Mouse (Mus musculus): ENCODE measurements at regions not wholly inside any gene's neighbourhood (a gene's known extent, or its start where the extent isn't known, plus 50 kb on each side); places are given as distances from the start of the nearest gene placed in this dataset.

GRCm38 (mm10) chr3:154402081-154402480, 71.6 kb upstream of the Lhx8 start:
- no peak for TF ChIP-seq FLI1 (IDR thresholded peaks at IDR 0.05; ENCODE audit: low read length)
- no peak for TF ChIP-seq GATA1 (IDR thresholded peaks at IDR 0.05; ENCODE audit: borderline replicate concordance, low read length)
- Histone ChIP-seq H3K27me3 (replicated peaks) (no peaks in the 10 kb centered on the region), H3K4me3 (replicated peaks) (no peak overlapping the region), H3K9me3 (peaks cover 6% of the 10 kb centered on the region), H3K4me1 (no peaks in the 10 kb centered on the region), H3K36me3 (replicated peaks; ENCODE audit: low read length) (no peaks in the 10 kb centered on the region)

GRCm38 (mm10) chr3:154393626-154394025, 63.2 kb upstream of the Lhx8 start:
- no peak overlapping the region for H3K4me3 ChIP-seq (replicated peaks)
- H3K4me1 ChIP-seq, result no peaks in the 10 kb centered on the region
- H3K36me3 ChIP-seq (replicated peaks; ENCODE audit: low read length), result no peaks in the 10 kb centered on the region
- TF ChIP-seq GATA1 (IDR thresholded peaks at IDR 0.05; ENCODE audit: borderline replicate concordance, low read length), result no peak
- no peak for TF ChIP-seq FLI1 (IDR thresholded peaks at IDR 0.05; ENCODE audit: low read length)
- H3K27me3 ChIP-seq (replicated peaks), result no peaks in the 10 kb centered on the region
- H3K9me3 ChIP-seq, result no peaks in the 10 kb centered on the region

GRCm38 (mm10) chr3:154391629-154392028, 61.2 kb upstream of the Lhx8 start:
- Histone ChIP-seq H3K9me3 (no peaks in the 10 kb centered on the region), H3K27me3 (replicated peaks) (no peaks in the 10 kb centered on the region), H3K4me1 (no peaks in the 10 kb centered on the region), H3K4me3 (replicated peaks) (no peak overlapping the region), H3K36me3 (replicated peaks; ENCODE audit: low read length) (no peaks in the 10 kb centered on the region)
- no peak for TF ChIP-seq FLI1 (IDR thresholded peaks at IDR 0.05; ENCODE audit: low read length)
- TF ChIP-seq GATA1 (IDR thresholded peaks at IDR 0.05; ENCODE audit: borderline replicate concordance, low read length), result no peak

- Histone ChIP-seq H3K9me3 (no peaks in the 10 kb centered on the region), H3K27me3 (replicated peaks) (no peaks in the 10 kb centered on the region), H3K4me3 (replicated peaks) (no peak overlapping the region), H3K4me1 (no peaks in the 10 kb centered on the region), H3K36me3 (replicated peaks; ENCODE audit: low read length) (no peaks in the 10 kb centered on the region)
- no peak for TF ChIP-seq FLI1 (IDR thresholded peaks at IDR 0.05; ENCODE audit: low read length)
- no peak for TF ChIP-seq GATA1 (IDR thresholded peaks at IDR 0.05; ENCODE audit: borderline replicate concordance, low read length)
Measured at GRCm38 (mm10) chr3:154388656-154389055, 58.2 kb upstream of the Lhx8 start.

GRCm38 (mm10) chr3:154387271-154387670, 56.8 kb upstream of the Lhx8 start:
- Histone ChIP-seq H3K27me3 (replicated peaks) (no peaks in the 10 kb centered on the region), H3K36me3 (replicated peaks; ENCODE audit: low read length) (no peaks in the 10 kb centered on the region), H3K4me1 (no peaks in the 10 kb centered on the region), H3K4me3 (replicated peaks) (no peak overlapping the region), H3K9me3 (no peaks in the 10 kb centered on the region)
- TF ChIP-seq GATA1 (IDR thresholded peaks at IDR 0.05; ENCODE audit: borderline replicate concordance, low read length) (no peak), FLI1 (IDR thresholded peaks at IDR 0.05; ENCODE audit: low read length) (no peak)

GRCm38 (mm10) chr3:154385831-154386312, 55.4 kb upstream of the Lhx8 start:
- Histone ChIP-seq H3K36me3 (replicated peaks; ENCODE audit: low read length) (no peaks in the 10 kb centered on the region), H3K4me1 (no peaks in the 10 kb centered on the region), H3K4me3 (replicated peaks) (no peak overlapping the region), H3K27me3 (replicated peaks) (no peaks in the 10 kb centered on the region), H3K9me3 (no peaks in the 10 kb centered on the region)
- TF ChIP-seq FLI1 (IDR thresholded peaks at IDR 0.05; ENCODE audit: low read length), result no peak

- H3K9me3 ChIP-seq, result no peaks in the 10 kb centered on the region; the same call in 1 of the 2 replicates
- no peaks in the 10 kb centered on the region for H3K27me3 ChIP-seq (replicated peaks)
- no peaks in the 10 kb centered on the region for H3K4me1 ChIP-seq
- TF ChIP-seq FLI1 (IDR thresholded peaks at IDR 0.05; ENCODE audit: low read length) (no peak), GATA1 (IDR thresholded peaks at IDR 0.05; ENCODE audit: borderline replicate concordance, low read length) (no peak)
- no peak overlapping the region for H3K4me3 ChIP-seq (replicated peaks)
- H3K36me3 ChIP-seq (replicated peaks; ENCODE audit: low read length), result no peaks in the 10 kb centered on the region
Measured at GRCm38 (mm10) chr3:154382811-154383210, 52.4 kb upstream of the Lhx8 start.

- Histone ChIP-seq H3K27me3 (replicated peaks) (no peaks in the 10 kb centered on the region), H3K9me3 (peaks cover 7% of the 10 kb centered on the region; the same call in 1 of the 2 replicates), H3K4me1 (no peaks in the 10 kb centered on the region), H3K4me3 (replicated peaks) (no peak overlapping the region), H3K36me3 (replicated peaks; ENCODE audit: low read length) (no peaks in the 10 kb centered on the region)
- TF ChIP-seq FLI1 (IDR thresholded peaks at IDR 0.05; ENCODE audit: low read length) (no peak), GATA1 (IDR thresholded peaks at IDR 0.05; ENCODE audit: borderline replicate concordance, low read length) (no peak)
Measured at GRCm38 (mm10) chr3:154381561-154381960, 51.1 kb upstream of the Lhx8 start.

Data from megakaryocyte, embryonic 14.5 days (primary cell).